Mouse (Mus musculus) ES-Bruce4 (cell line): ENCODE data around the gene Actr5. TPM values are rescaled to one million over a fixed set of nuclear protein-coding genes. Genes with fewer than 3 reads are reported as not detected.

Experiments used
- H3K27ac ChIP-seq: 2 replicates; pipeline ENCODE4 v1.5.1; 2012; ENCODE audit warnings: low read length, inconsistent platforms; ENCODE audit not compliant: insufficient read depth
- H3K27me3 ChIP-seq: 2 replicates; pipeline ENCODE4 v1.6.1; 2012; ENCODE audit warnings: mild to moderate bottlenecking, low read length, inconsistent platforms; ENCODE audit not compliant: control insufficient read depth, poor library complexity, insufficient read depth, severe bottlenecking
- H3K36me3 ChIP-seq: 2 replicates; pipeline ENCODE4 v1.6.1; 2012; ENCODE audit warnings: inconsistent platforms, mild to moderate bottlenecking, low read length, moderate library complexity; ENCODE audit not compliant: control insufficient read depth, poor library complexity, insufficient read depth, severe bottlenecking
- H3K4me1 ChIP-seq: one replicate; pipeline ENCODE4 v1.8.1; 2011; ENCODE audit warnings: low read length; ENCODE audit not compliant: control insufficient read depth, insufficient read depth
- H3K4me3 ChIP-seq: 2 replicates; pipeline ENCODE4 v1.5.1; 2011; ENCODE audit warnings: low read depth, mild to moderate bottlenecking, low read length
- H3K9ac ChIP-seq: 2 replicates; pipeline ENCODE4 v1.6.1; 2012; ENCODE audit warnings: low read depth, mild to moderate bottlenecking, inconsistent platforms; ENCODE audit not compliant: poor library complexity, severe bottlenecking
- H3K9me3 ChIP-seq: replicated peaks from 2 replicates; pipeline ENCODE4 v1.6.1; 2012; ENCODE audit warnings: mild to moderate bottlenecking, low read length, inconsistent platforms; ENCODE audit not compliant: control insufficient read depth, poor library complexity, insufficient read depth, severe bottlenecking
- CTCF ChIP-seq: IDR thresholded peaks from one replicate; pipeline ENCODE4 v1.8.1; 2011; ENCODE audit warnings: low read depth, low read length
- EP300 ChIP-seq: IDR thresholded peaks from 2 replicates; pipeline ENCODE4 v1.6.1; 2011; ENCODE audit warnings: low read depth, low read length; ENCODE audit not compliant: insufficient read depth
- POLR2A ChIP-seq: IDR thresholded peaks from one replicate; pipeline ENCODE4 v1.8.1; 2011; ENCODE audit warnings: low read length; ENCODE audit not compliant: insufficient read depth
- polyA plus RNA-seq: library from polyadenylated mRNA; stranded (reverse); fragments of >200 nt; gene quantifications from 2 replicates; pipeline ENCODE4 v1.2.4, GENCODE M21; 2011; ENCODE audit warnings: low read depth; ENCODE audit not compliant: missing spikeins, insufficient read depth, insufficient read length

Actr5 gene
- polyA plus RNA-seq = 12.5 and 12.8 TPM in 2 replicates

DNA sequence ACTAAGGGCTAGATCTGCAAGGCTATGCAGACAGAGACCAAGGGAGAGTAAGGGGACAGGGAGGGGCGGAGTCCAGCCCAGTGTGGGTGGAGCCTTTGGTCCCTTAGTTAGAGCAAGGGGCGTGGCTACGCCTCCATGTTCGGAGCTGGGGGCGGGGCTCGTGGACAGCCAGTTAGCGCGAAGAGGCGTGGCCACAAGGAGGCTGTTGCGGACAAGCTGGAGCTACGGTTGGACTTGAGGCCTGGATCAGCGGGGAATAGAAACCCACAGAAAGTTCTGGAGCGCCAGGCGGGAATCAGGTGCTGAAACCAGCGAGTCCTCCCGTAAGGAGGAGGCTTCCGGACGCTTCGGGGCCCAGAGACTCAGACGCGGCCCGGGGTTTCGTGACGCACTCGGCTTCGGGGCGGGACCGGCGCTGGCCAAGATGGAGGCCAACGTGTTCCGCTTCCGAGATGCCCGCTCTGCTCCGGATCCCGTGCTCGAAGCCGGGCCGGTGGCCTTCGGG, at the start of gene Actr5:
Actr5 (plus strand) TSS at position 171 of the 505 bp plus-strand sequence.
- Histone ChIP-seq H3K27me3 (no peaks in the 10 kb centered on the region), H3K27ac (peak within 1 kb of the TSS; percentile 57; the same call in 1 of the 2 replicates), H3K9ac (peak within 1 kb of the TSS; percentile 61), H3K4me1 (peaks cover 2% of the 10 kb centered on the region), H3K9me3 (no peaks in the 10 kb centered on the region), H3K4me3 (peak within 1 kb of the TSS; percentile 96), H3K36me3 (peaks cover 4% of the 10 kb centered on the region; the same call in 1 of the 2 replicates)
- TF ChIP-seq CTCF (no peak), POLR2A (peak; percentile 68), EP300 (no peak)

DNA sequence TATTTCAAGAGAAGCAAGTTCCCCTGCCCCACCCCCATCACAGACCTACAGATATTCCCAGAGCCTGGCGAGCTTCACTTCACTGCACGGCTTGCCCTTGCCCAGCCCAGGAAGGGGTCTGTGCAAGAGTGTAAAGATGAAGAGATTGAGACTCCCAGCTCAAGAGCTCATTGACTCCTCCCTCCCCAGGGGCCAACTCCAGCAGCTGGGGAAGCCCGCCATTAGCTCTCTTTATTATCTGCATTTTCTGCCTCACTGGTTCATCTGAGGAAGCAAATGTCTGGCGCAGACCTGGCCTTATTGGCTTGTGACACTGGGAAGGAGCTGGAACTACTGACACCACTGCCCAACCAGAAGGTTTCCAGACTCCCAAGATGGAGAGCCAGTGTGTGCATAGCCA, 44.7 kb upstream of the Actr5 start:
- Histone ChIP-seq H3K36me3 (no peaks in the 10 kb centered on the region), H3K27me3 (no peaks in the 10 kb centered on the region), H3K9ac (no peak overlapping the region), H3K4me1 (no peaks in the 10 kb centered on the region), H3K9me3 (no peaks in the 10 kb centered on the region), H3K27ac (no peak overlapping the region), H3K4me3 (no peak overlapping the region)
- TF ChIP-seq EP300 (no peak), POLR2A (no peak), CTCF (no peak)

DNA sequence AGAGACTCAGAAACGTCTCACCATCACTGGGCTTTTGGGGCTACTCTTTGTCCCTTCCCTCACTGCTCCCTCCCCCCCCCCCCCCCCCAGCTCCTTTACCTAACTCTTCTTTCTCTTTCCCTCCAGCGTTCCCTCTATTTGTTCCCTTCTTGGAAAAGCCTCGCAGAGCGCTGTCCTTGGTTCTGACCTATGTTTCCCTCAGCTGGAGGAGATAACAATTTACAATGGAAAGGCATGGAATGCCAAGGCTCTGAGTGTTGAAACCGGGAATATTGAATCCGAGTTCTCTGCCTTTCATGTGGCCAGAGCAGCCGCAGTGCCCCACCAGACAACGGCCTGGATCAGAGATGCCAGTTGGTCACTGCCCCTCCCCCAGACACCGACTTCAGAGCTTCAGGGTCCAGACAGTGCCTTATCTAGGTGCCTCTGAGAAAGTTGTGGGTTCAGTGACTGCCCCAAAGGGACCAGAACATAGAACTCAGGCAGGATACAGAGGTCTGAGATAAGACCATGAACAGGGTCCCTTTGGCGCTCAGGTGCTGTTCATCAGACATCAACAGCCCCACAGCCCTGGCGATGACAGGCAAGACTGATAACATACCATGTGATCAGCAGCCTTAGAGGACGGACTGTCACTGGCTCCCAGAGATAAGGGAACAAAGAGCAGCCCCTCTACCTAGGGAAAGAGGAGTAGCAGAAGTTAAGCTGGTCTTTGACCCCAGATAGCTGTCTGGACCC, 39.9 kb upstream of the Actr5 start:
- TF ChIP-seq POLR2A = no peak
- TF ChIP-seq CTCF = no peak
- no peak for TF ChIP-seq EP300
- H3K27ac ChIP-seq = no peak overlapping the region
- H3K27me3 ChIP-seq = no peaks in the 10 kb centered on the region; the same call in 1 of the 2 replicates
- no peak overlapping the region for H3K9ac ChIP-seq
- no peak overlapping the region for H3K4me3 ChIP-seq
- no peaks in the 10 kb centered on the region for H3K36me3 ChIP-seq
- H3K9me3 ChIP-seq = no peaks in the 10 kb centered on the region
- H3K4me1 ChIP-seq = no peaks in the 10 kb centered on the region

DNA sequence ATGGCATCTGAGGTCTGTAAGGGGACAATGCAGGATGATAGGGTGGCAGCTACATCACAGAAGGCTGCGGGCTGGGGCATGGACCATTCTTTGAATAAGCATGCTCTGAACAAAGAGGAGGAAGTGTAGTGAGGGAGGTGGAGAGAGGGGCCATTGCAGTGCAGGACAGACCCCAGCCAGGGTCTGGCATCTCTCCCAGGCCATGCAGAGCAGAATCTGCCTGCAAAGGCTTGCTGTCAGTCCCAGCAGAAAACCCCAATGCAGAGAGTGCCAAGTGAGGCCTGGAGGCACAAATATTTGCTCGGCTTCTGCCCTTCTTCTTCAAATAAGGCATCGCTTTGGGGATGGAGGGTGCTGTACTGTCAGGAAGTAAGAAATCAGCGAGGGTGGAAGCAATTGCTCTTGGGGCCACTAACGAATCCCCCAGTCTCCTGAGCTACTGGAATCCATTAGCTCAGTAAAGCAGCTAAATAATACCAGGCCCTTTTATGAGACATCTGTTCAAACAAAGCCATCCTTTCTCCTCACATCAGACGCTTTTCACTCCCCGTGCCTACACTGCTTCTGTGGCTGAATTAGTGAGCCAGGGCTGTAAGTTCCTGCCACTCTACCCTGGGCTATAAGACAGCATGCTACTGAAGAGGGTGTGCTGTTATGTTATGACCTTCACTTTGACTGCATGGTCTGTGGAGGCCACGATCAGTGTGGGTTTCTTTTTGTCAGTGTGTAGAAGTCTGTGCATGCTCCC, 36.0 kb upstream of the Actr5 start:
- Histone ChIP-seq H3K27me3 (no peaks in the 10 kb centered on the region; the same call in 1 of the 2 replicates), H3K9me3 (no peaks in the 10 kb centered on the region), H3K36me3 (no peaks in the 10 kb centered on the region), H3K9ac (no peak overlapping the region), H3K4me3 (no peak overlapping the region), H3K27ac (no peak overlapping the region), H3K4me1 (no peaks in the 10 kb centered on the region)
- TF ChIP-seq CTCF (no peak), EP300 (no peak), POLR2A (no peak)

DNA sequence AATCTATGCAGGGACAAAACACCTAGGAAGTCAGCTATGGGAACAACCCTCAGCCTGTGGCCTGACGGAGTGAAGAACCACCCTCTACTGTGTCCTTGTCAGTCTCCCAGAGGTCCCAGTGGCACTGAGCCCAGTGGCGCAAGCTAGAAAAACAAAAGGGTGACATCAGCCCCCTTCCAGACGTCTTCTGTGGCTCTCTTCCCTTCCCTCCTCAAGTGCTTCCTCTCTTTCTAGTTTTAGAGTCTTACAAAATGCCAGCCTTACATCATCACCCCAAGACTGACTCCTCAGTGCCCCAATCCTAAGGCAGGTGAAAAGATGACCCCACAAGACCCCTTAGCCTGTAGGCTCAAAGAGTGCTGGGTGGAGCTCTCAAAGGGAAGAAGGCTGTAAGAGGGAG, 34.2 kb upstream of the Actr5 start:
- Histone ChIP-seq H3K4me3 (no peak overlapping the region), H3K9me3 (no peaks in the 10 kb centered on the region), H3K36me3 (no peaks in the 10 kb centered on the region), H3K27ac (no peak overlapping the region), H3K9ac (no peak overlapping the region), H3K27me3 (no peaks in the 10 kb centered on the region; the same call in 1 of the 2 replicates), H3K4me1 (no peaks in the 10 kb centered on the region)
- TF ChIP-seq EP300 = no peak
- no peak for TF ChIP-seq POLR2A
- no peak for TF ChIP-seq CTCF

DNA sequence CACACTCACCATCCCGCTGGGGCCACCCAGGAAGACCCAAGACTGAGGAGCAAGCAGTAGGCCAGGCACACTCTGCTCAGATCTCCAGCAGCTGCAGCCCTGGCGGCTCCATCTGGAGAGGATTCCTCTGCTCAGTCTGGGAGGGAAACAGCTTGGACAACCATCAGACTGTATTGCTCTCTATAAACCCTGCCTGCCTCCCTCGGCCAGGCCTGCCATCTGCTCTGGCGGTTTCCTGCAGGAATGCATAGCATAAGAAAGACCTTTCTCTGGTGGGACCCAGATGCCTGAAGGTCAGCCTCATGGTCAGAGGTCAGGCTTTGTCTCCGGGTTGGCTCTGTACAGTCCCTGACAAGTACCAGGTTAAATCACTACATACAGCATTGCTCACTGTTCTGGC, 33.4 kb upstream of the Actr5 start:
- Histone ChIP-seq H3K36me3 (no peaks in the 10 kb centered on the region), H3K9me3 (no peaks in the 10 kb centered on the region), H3K4me1 (no peaks in the 10 kb centered on the region), H3K9ac (no peak overlapping the region), H3K4me3 (no peak overlapping the region), H3K27me3 (no peaks in the 10 kb centered on the region; the same call in 1 of the 2 replicates), H3K27ac (no peak overlapping the region)
- TF ChIP-seq EP300 = peak; percentile 59
- TF ChIP-seq POLR2A = no peak
